Mouse (Mus musculus) kidney, postnatal 25 days (tissue): ENCODE data around the gene Nol4l.

Experiments
- DNase-seq, 2 experiments: peaks; one replicate each; pipeline ENCODE4 v3.0.0; 2021; ENCODE audit warnings: mixed read lengths in 2 of 2

Gene Nol4l

GRCm38 (mm10) chr2:153529931-153530766 is at the start of gene Nol4l:
Gene Nol4l (minus strand): TSS chr2:153529971.
- DNase-seq: peak in 1 of 2 experiments; percentile 67

- DNase-seq: no peak
Measured at GRCm38 (mm10) chr2:153577122-153577521, 47.4 kb upstream of the Nol4l start.

DNA sequence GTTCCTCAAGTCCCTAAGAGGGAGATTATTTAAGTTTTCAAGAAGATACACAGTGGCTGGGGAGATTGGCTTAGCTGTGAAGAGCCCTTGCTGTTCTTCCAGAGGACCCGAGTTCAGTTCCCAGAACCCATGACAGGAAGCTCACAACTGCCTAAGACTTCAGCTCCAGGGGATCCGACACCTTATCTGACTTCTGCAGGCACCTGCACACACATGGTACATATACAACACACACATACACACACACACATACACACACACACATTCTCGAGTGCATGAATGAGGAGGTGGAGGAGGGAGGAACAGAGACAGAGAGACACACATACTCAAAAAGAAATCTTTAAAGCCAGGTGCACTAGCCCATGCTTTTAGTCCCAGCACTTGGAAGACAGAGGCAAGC is 46.4 kb upstream of the Nol4l start:
- no peak for DNase-seq

- no peak for DNase-seq
Measured at GRCm38 (mm10) chr2:153575554-153575953, 45.8 kb upstream of the Nol4l start.

GRCm38 (mm10) chr2:153573101-153573500 is 43.3 kb upstream of the Nol4l start:
- no peak for DNase-seq

- DNase-seq: no peak
Measured at GRCm38 (mm10) chr2:153568541-153568940, 38.8 kb upstream of the Nol4l start.

DNA sequence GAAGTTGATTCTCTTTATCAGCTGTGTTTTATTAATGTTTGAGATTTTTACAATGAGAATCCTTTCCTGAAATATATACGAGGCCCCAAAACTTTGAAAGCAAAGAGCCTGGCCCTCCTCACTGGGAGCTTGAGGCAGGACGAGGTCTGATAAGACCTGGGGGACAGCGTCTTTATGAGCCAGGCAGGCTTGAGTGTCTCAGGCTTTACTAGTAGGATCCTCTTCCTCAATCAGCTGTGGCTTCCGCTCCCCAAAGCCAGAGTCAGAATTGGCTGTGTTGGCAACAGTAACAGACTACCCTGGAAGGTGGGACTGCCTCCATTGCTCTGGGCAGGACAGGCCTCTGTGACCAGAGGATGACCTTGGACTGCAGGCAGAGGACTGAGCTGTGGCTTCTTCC is 38.2 kb upstream of the Nol4l start:
- no peak for DNase-seq

- no peak for DNase-seq
Measured at GRCm38 (mm10) chr2:153564343-153564742, 34.6 kb upstream of the Nol4l start.

DNA sequence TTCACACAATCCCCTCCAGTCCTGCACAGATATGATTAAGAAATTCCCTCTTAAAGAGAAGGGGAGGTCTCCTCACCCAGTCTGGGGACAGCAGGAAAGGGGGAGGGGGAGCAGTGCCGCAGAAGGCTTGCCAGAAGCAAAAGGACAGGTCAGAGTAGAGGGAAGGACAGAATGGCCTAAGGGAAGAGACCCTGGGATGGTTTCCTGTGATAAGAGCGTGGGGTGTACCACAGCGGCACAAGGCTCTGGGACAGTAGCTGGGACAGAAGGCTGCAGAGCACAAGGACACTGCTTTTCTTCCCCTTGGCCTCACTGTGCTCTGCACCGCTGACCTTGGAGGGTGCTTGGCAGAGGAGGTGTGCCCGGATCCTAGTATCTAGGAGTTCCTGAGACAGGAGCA is 31.8 kb upstream of the Nol4l start:
- no peak for DNase-seq

DNA sequence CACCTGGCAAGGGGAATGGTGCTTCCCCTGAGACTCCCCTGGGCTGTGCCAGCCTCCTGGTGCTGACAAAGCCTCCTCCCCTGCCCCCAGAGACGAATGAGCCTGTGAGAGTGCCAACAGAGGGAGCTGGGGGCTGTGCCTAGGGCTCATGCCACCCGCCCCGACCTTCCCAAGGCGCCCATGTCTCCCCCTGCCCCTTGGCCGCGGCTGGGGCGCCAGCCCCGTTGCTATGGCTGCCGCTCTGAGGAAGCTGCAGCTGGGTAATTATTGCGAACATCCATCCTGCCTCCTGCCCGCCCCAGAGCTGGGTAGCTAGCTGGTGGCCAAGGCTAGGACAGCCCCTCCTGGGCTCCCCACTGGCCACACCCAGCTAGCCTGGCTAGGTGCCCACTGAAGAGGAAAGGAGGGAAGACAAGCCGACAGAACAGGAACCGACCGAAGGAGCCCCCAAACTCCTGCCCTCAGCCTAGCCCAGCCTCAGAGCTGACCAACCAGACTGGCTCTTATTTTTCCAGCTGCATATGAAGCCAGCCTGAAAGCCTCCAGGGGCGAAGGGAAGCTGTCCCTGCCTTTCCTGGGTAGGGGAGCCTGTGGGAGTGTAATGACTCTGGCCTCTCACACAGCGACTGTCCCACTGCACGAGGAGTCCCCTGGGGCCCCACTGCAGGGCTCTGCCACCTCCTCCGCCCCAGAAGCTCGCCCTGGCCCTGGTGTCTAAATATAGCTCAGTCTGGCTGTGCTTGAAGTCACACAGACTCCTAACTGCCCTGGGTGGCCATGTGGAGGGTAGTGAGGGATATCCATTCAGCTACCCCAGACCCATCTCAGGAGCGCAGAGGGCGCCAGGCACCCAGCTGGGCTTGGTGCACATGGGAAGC is 31.1 kb upstream of the Nol4l start:
- DNase-seq: peak in 1 of 2 experiments; percentile 61

GRCm38 (mm10) chr2:153559613-153560152 is 29.9 kb upstream of the Nol4l start:
- no peak for DNase-seq

DNA sequence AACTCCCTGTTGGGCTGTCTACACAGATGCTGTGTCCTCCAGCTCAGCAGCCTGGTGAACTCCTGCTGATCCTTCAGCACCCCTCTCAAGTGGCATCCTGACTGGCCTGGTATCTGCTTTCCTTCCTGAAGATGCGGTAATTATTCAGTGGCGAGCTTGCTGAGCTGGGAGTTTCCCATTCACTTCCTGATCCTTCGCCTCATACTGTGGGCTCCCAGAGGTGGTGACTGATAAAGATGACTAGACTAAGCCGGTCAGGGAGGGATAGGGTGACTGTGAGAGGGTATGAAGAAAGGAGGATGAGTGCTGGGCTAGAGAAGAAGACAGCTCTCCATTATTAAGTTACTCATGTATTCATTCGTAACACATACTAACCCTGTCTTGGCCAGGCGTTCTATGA is 28.7 kb upstream of the Nol4l start:
- DNase-seq: no peak

GRCm38 (mm10) chr2:153557259-153557658 is 27.5 kb upstream of the Nol4l start:
- no peak for DNase-seq

DNA sequence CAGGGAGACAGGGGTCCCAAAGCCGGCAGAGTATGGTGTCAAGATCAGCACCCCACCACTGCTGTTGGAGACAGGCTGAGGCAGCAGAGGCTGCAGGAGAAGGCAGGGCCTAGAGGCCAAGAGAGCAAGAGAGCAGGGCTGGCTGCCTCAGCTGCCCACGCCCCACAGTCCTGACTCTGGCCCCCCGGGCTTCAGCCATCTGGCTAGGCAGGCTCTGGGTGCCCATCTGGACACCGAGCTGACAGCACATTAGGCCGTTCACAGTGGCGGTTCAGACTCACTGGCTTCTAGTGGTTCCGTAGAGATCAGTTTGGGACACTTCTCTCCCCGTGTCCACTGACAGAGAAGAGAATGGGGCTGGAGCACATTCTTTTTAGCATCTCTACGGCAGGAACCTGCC is 26.4 kb upstream of the Nol4l start:
- DNase-seq: no peak

DNA sequence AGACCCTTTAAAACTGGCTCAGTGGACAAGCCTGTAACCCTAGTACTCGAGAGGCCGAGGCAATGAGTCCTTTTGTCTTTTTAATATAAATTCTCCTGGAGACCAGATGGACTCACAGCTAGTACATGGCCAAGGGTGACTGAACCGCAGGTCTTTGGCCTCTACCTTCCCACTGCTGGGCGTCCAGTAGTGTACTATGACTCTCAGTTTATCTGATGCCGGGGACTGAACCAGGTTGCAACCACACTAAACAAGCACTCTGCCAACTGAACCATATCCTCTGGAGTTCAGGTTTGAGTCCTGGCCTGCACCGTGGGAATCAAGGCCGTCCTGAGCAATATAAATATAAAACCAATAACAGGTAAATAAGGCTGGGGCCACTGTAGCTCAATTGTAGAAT is 24.8 kb upstream of the Nol4l start:
- peak; percentile 20 to 58 for DNase-seq

- DNase-seq: peak in 1 of 2 experiments; percentile 48
Measured at GRCm38 (mm10) chr2:153549486-153549885, 19.7 kb upstream of the Nol4l start.

DNA sequence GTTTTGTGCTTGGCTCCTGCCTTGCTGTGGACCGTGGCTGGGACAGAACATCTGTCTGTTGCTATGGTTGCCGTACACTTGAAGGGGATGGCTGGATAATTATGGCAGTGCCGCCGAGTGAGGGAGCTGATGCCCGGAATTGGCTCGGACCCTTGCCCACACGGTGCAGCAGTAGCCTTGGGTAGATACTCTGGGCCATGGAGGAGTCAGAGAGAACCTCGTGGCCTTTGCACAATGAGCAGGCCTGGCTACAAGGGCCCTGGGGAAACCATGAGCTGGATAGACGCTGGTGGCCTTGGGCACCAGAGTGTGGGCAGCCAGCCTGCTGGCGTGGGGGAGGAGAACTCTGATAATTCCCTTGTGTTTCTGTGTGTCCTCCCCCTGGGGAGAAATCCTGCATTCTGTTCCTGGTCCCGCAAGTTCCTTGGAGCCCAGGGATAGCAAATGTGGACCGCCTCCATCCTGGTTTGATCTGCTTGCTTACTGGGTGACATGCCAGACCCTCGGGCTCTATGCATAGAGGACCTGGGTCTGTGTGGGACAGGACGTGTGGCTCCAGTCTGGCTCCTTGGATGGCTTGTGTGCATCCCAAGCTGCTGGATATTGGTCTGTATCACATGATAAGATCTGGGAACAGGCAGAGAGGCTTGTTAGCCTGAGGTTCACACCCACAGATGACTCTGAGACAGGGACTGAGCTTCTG is 18.6 kb upstream of the Nol4l start:
- no peak for DNase-seq

DNA sequence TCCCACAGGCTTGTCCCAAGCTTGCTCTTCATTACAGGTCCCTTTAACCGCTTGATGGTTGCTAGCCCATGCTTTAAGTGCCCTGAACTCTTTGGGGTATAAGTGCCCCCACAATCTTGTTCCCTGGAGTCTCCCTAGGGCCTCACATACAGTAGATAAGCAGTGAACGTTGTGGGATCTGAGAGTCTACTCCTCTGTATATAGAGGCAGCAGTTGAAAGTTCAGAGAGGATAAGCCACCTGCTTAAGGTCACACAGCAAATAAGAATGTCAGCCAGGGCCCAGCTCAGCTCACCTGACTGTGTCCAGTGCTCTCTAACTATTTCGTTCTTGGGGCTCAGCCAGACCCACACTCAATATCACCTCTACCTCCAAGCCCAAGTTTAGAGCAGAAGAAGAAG is 17.9 kb upstream of the Nol4l start:
- DNase-seq: no peak

DNA sequence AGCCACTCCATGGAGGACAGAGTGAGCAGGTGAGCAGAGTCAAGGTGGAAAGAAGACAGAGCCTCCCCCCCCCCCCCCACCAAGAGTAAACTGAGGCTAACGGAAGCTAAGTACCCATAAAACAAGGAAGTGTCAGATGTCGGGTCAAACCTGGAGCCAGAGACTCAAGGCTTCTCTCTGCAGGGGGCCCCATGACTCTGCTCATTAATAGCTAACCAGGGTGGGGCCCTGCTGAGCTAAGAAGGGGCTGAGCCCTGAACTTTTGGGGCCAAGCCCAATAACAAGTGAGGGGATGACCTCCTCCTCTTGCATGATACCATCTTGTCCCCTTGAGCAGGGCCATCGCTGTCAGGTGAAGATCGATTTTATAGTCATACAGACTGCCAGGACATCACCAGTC is 17.2 kb upstream of the Nol4l start:
- no peak for DNase-seq

- DNase-seq: peak; percentile 57 to 84
Measured at GRCm38 (mm10) chr2:153546471-153546870, 16.7 kb upstream of the Nol4l start.

GRCm38 (mm10) chr2:153544771-153545170 is 15.0 kb upstream of the Nol4l start:
- DNase-seq: no peak

DNA sequence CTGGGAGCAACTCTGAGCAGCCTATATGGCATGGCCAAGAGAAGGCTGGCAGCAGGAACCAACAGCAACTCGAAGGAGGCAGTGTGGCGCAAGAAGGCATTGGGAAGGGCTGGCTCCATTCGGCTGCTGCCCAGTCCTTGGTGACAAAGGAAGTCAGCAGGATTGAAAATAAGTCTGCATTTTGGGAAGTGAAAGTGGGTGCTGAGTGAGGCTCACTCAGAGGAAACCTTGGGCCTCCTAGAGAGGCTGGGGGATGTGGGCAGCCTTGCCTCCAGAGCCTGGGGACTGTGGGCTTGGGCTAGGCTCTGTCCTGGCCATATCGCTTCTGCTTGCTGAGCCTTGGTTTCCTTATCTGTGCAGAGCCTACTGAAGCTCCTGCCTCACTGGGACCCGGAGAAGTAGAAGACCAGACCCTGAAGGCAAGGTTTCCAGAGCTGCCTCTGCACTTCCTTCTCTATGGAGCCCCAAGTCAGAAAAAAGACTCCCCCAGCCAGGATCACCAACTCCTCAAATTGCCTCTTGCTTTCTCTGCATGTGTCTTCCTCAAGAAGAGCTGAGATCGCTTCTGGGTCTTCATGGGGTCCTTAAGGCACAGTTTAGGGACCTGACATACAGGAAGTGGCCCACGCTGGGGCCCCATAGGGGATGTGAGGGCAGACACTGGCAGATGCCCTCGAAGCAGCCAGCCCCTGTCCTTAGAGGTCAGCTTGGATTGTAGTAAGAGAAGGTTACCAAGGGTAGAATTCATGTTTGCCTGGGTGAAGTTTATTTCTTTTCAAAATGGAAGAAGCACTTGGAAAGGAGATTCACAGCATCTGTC is 14.3 kb upstream of the Nol4l start:
- no peak for DNase-seq
